Mouse (Mus musculus) bone marrow macrophage, adult 2 months (primary cell): ENCODE results near the gene Sgpp2. TPM values are rescaled to one million over a fixed set of nuclear protein-coding genes. Genes with fewer than 3 reads are reported as not detected.

Experiments used
- H3K27ac ChIP-seq: 2 replicates; pipeline ENCODE4 v1.5.1; 2012; ENCODE audit warnings: low read depth, low read length; ENCODE audit not compliant: insufficient read depth
- H3K4me1 ChIP-seq: 2 replicates; pipeline ENCODE4 v1.6.1; 2012; ENCODE audit warnings: low read length; ENCODE audit not compliant: control insufficient read depth, insufficient read depth
- H3K4me3 ChIP-seq: 2 replicates; pipeline ENCODE4 v1.5.1; 2012; ENCODE audit warnings: mild to moderate bottlenecking, low read length, moderate library complexity; ENCODE audit not compliant: insufficient read depth
- CTCF ChIP-seq: IDR thresholded peaks from 2 replicates; pipeline ENCODE4 v1.5.1; 2012; ENCODE audit warnings: low read depth, mild to moderate bottlenecking, low read length, moderate library complexity
- POLR2A ChIP-seq: IDR thresholded peaks from 2 replicates; pipeline ENCODE4 v1.6.1; 2012; ENCODE audit warnings: mild to moderate bottlenecking, low read depth, low read length, borderline replicate concordance
- polyA plus RNA-seq: library from polyadenylated mRNA; stranded (reverse); fragments of >200 nt; gene quantifications from 2 replicates; pipeline ENCODE4 v1.2.4, GENCODE M21; 2012; ENCODE audit not compliant: missing spikeins, insufficient read depth, insufficient read length

The Sgpp2 gene
- polyA plus RNA-seq, 1 experiment = not detected

GRCm38 (mm10) chr1:78395191-78395735 lies 85.1 kb downstream of the Sgpp2 start:
- Histone ChIP-seq H3K4me1 (no peaks in the 10 kb centered on the region), H3K27ac (no peak overlapping the region), H3K4me3 (no peak overlapping the region)
- TF ChIP-seq POLR2A (no peak), CTCF (no peak)

DNA sequence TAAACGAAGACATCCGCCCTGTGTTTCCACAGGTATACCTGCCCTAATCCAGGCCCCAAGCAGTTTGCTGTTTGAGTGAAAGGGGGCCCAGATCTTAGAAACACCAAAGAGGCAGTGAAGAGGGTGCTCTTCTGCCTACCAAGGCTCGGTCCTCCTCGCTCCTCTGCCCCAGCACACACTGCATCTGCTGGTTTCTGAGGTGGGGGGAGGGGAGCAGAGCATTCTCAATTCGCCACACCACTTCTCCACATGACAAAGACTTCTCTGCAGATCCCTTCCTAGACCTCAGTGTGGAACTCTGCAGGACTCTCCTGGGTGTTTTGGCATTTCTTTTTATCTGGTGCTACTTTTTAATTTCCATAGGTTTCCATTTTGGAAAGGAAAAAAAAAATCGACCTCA lies 85.6 kb downstream of the Sgpp2 start:
- H3K4me1 ChIP-seq = no peaks in the 10 kb centered on the region
- no peak overlapping the region for H3K27ac ChIP-seq
- H3K4me3 ChIP-seq = no peak overlapping the region
- TF ChIP-seq CTCF (no peak), POLR2A (no peak)

- H3K4me1 ChIP-seq = no peaks in the 10 kb centered on the region
- TF ChIP-seq POLR2A = no peak
- TF ChIP-seq CTCF = no peak
- H3K27ac ChIP-seq = no peak overlapping the region
- no peak overlapping the region for H3K4me3 ChIP-seq
Measured at GRCm38 (mm10) chr1:78396320-78396913, 86.3 kb downstream of the Sgpp2 start.

DNA sequence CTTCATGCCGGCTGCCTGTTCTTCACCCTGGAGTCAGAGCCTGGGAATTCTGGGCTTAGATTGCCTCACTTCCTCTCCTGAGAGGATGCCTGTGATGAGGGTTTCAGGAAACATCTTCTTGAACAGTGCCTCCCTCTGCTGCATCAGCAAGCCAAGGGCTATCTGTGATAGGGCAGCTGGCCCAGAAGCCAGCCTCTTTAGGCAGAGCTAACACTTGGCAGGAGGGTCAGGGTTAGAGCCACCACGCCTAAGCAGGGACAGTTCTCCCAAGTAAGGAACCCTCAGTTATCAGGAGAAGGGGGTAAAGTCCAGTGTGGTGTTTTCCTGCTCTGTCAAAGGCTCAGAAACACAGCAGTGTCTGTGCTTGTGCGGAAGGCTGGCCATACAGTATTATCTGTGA lies 89.6 kb downstream of the Sgpp2 start:
- H3K27ac ChIP-seq = no peak overlapping the region
- H3K4me1 ChIP-seq = no peaks in the 10 kb centered on the region
- H3K4me3 ChIP-seq = no peak overlapping the region
- TF ChIP-seq POLR2A (no peak), CTCF (no peak)

DNA sequence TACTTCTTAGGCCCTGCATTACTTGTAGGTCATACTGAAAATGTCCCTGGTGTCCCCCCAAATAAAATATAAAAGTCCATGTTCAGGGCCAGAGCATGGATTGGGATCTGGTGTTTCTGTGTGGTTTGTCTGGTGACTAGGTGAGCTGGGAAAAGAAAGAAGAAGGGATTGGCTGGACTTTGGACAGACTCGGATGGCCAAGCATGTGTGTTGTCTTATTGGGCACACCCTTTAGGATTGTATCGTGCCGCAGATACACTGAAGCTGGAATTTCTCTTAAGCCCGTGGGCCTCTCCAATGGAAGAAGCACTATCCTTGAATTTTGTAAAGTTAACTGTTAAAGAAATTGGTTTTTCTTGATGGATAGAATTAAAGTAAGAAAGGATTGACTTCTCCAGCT lies 91.3 kb downstream of the Sgpp2 start:
- TF ChIP-seq CTCF (no peak), POLR2A (no peak)
- Histone ChIP-seq H3K4me1 (no peaks in the 10 kb centered on the region), H3K27ac (no peak overlapping the region), H3K4me3 (no peak overlapping the region)

DNA sequence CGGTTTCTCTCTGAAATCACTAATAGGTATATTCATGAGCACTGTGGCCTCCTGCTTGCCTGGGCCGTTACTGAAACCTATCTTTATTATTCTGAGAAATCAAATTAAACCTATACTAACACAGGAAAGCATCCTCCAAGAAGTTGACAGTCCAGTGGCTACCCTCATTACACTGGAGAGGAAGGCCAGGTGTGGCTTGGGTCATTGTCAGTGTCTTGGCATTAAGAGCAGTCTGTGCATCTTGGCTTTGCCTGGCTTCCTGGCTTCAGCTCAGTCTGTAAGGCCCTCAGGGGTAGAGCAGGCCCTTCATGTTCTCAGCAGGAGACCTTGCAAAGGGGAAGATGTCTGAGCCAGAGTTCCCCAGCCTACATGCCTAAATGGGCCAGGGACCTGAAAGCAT lies 99.3 kb downstream of the Sgpp2 start:
- Histone ChIP-seq H3K4me1 (no peaks in the 10 kb centered on the region), H3K4me3 (no peak overlapping the region), H3K27ac (no peak overlapping the region)
- TF ChIP-seq POLR2A = no peak
- no peak for TF ChIP-seq CTCF

- H3K4me3 ChIP-seq = no peak overlapping the region
Measured at GRCm38 (mm10) chr1:78412668-78413067, 102.5 kb downstream of the Sgpp2 start.

GRCm38 (mm10) chr1:78414421-78414820 lies 104.3 kb downstream of the Sgpp2 start:
- TF ChIP-seq POLR2A (no peak), CTCF (no peak)
- Histone ChIP-seq H3K4me1 (no peaks in the 10 kb centered on the region), H3K4me3 (no peak overlapping the region), H3K27ac (no peak overlapping the region)

More at GRCm38 (mm10) chr1:78412668-78413067, 102.5 kb downstream of the Sgpp2 start:
- H3K4me1 ChIP-seq = no peaks in the 10 kb centered on the region
- TF ChIP-seq CTCF (no peak), POLR2A (no peak)
- H3K27ac ChIP-seq = no peak overlapping the region

GRCm38 (mm10) chr1:78417154-78417911 lies 107.2 kb downstream of the Sgpp2 start:
- Histone ChIP-seq H3K4me3 (no peak overlapping the region), H3K4me1 (no peaks in the 10 kb centered on the region), H3K27ac (no peak overlapping the region)
- TF ChIP-seq CTCF (no peak), POLR2A (no peak)

- TF ChIP-seq CTCF (peak; percentile 67), POLR2A (no peak)
- peaks cover 6% of the 10 kb centered on the region; the same call in 1 of the 2 replicates for H3K4me1 ChIP-seq
- no peak overlapping the region for H3K27ac ChIP-seq
- no peak overlapping the region for H3K4me3 ChIP-seq
Measured at GRCm38 (mm10) chr1:78419593-78419992, 109.4 kb downstream of the Sgpp2 start.

GRCm38 (mm10) chr1:78420271-78420670 lies 110.1 kb downstream of the Sgpp2 start:
- peaks cover 6% of the 10 kb centered on the region; the same call in 1 of the 2 replicates for H3K4me1 ChIP-seq
- H3K27ac ChIP-seq = no peak overlapping the region
- no peak overlapping the region for H3K4me3 ChIP-seq
- TF ChIP-seq CTCF = no peak
